Comparison of ENCODE assay signal across 17 mouse cellular contexts in the genomic region with DNA sequence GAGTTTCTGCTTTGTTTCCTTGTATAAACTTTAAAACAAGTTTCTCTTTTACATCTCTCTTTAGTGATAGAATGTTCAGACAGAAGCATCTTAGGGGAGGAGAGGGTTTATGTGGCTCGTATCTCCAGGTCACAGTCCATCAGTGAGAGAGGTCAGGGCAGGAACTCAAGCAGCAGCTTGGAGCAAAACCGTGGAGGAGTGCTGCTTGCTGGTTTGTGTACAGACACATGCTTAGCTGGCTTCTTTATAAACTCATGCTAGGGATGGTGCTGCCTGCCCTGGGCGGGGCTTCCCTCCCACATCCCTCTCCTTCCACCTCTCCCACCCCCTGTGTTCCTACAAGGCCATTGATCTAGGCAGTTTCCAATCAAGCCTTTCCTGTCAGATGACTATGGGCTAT.
"Had no signal": no experiment of that assay in that cellular context is flagged by ENCODE, and none has a peak within 500 bp of the region (broad histone marks: within the 10 kb centered on the region; RNA-seq: fewer than 3 reads in every experiment).

No protein-coding gene starts in this region.

- H3K27ac ChIP-seq: intestine, embryonic 15.5 days; limb, embryonic 12.5 days; limb, embryonic 15.5 days; liver, embryonic 14.5 days; macrophage; midbrain, embryonic 13.5 days; neural tube, embryonic 12.5 days; neural tube, embryonic 15.5 days had no signal

- H3K36me3 ChIP-seq: intestine, embryonic 15.5 days; limb, embryonic 12.5 days; limb, embryonic 15.5 days; midbrain, embryonic 13.5 days; neural tube, embryonic 12.5 days; neural tube, embryonic 15.5 days had no signal

- H3K9ac ChIP-seq: intestine, embryonic 15.5 days; limb, embryonic 12.5 days; limb, embryonic 15.5 days; liver, embryonic 14.5 days; liver, postnatal 0 days; lung, embryonic 14.5 days; midbrain, embryonic 13.5 days; neural tube, embryonic 12.5 days; neural tube, embryonic 15.5 days had no signal

- H3K9me3 ChIP-seq: intestine, embryonic 15.5 days; limb, embryonic 12.5 days; limb, embryonic 15.5 days; midbrain, embryonic 13.5 days; neural tube, embryonic 12.5 days; neural tube, embryonic 15.5 days had no signal

- H3K27me3 ChIP-seq: intestine, embryonic 15.5 days; limb, embryonic 12.5 days; limb, embryonic 15.5 days; midbrain, embryonic 13.5 days; neural tube, embryonic 12.5 days; neural tube, embryonic 15.5 days had no signal

- DNase-seq: kidney, adult 18-20 months; left cerebral cortex, postnatal 4 days; liver, postnatal 0 days; lung, embryonic 14.5 days; thymus, adult 18-20 months; thymus, postnatal 36 days had no signal

- H3K4me2 ChIP-seq: intestine, embryonic 15.5 days; limb, embryonic 12.5 days; limb, embryonic 15.5 days; liver, embryonic 11.5 days; lung, embryonic 14.5 days; midbrain, embryonic 13.5 days; neural tube, embryonic 12.5 days; neural tube, embryonic 15.5 days had no signal

- H3K4me1 ChIP-seq: limb, embryonic 15.5 days; neural tube, embryonic 12.5 days; neural tube, embryonic 15.5 days had no signal

- H3K4me3 ChIP-seq: intestine, embryonic 15.5 days; limb, embryonic 12.5 days; limb, embryonic 15.5 days; midbrain, embryonic 13.5 days; neural tube, embryonic 12.5 days; neural tube, embryonic 15.5 days had no signal

- ATAC-seq: hindbrain, embryonic 16.5 days; intestine, embryonic 15.5 days; liver, postnatal 0 days; lung, postnatal 0 days; midbrain, embryonic 13.5 days had no signal
